Mouse (Mus musculus) forebrain, embryonic 12.5 days (tissue): ENCODE results near the gene Smox. TPM values are rescaled to one million over a fixed set of nuclear protein-coding genes. Genes with fewer than 3 reads are reported as not detected.

ENCODE experiments used
- ATAC-seq: fragments of 200-750 bp; cut with Nextera tagmentation; 2 replicates; pipeline ENCODE4 v1.8.0; 2017; ENCODE audit warnings: moderate TSS enrichment; ENCODE audit not compliant: low FRiP score
- H3K27ac ChIP-seq: fragments of 300-500 bp; sonication (generic); 2 replicates; pipeline ENCODE4 v1.5.1; 2016; ENCODE audit warnings: mild to moderate bottlenecking
- H3K27me3 ChIP-seq: fragments of 300-500 bp; sonication (generic); 2 replicates; pipeline ENCODE4 v1.6.1; 2016; ENCODE audit warnings: mild to moderate bottlenecking
- H3K36me3 ChIP-seq: fragments of 300-500 bp; sonication (generic); replicated peaks from 2 replicates; pipeline ENCODE4 v1.6.1; 2016; ENCODE audit warnings: mild to moderate bottlenecking
- H3K4me1 ChIP-seq: fragments of 300-500 bp; sonication (generic); 2 replicates; pipeline ENCODE4 v1.6.1; 2016
- H3K4me2 ChIP-seq: fragments of 300-500 bp; sonication (generic); 2 replicates; pipeline ENCODE4 v1.6.1; 2016; ENCODE audit warnings: mild to moderate bottlenecking, moderate library complexity
- H3K4me3 ChIP-seq: fragments of 300-500 bp; sonication (generic); replicated peaks from 2 replicates; pipeline ENCODE4 v1.5.1; 2016; ENCODE audit warnings: mild to moderate bottlenecking
- H3K9ac ChIP-seq: fragments of 300-500 bp; sonication (generic); 2 replicates; pipeline ENCODE4 v1.6.1; 2016; ENCODE audit warnings: mild to moderate bottlenecking
- H3K9me3 ChIP-seq: fragments of 300-500 bp; sonication (generic); 2 replicates; pipeline ENCODE4 v1.6.1; 2016
- WGBS: fragments of 180-500 bp; shearing (Covaris S2); methylation state at CpG from one replicate; pipeline ENCODE4 v1.1.7; 2016; 5-methylcytosine and 5-hydroxymethylcytosine counted together
- polyA plus RNA-seq: library from polyadenylated mRNA; unstranded; fragments of >200 nt; fragmentation: Nextera tagmentation; extraction: Ambion mirVana; gene quantifications from 2 replicates; pipeline ENCODE4 v1.2.1, GENCODE M21; 2016

Smox gene
- polyA plus RNA-seq, 1 experiment from 2014 or later, result 49.5 TPM

GRCm38 (mm10) chr2:131502561-131502960 is 11.3 kb downstream of the Smox start:
- Histone ChIP-seq H3K36me3 (no peaks in the 10 kb centered on the region), H3K4me3 (no peak overlapping the region), H3K27ac (peak overlapping the region; percentile 65; the same call in 1 of the 2 replicates), H3K9me3 (no peaks in the 10 kb centered on the region), H3K27me3 (no peaks in the 10 kb centered on the region), H3K4me2 (no peak overlapping the region), H3K4me1 (peaks cover 39% of the 10 kb centered on the region), H3K9ac (no peak overlapping the region)
- ATAC-seq, result no peak
- WGBS, result 78% methylated on average over 5 of the region's 5 CpGs

GRCm38 (mm10) chr2:131505431-131505830 is 14.1 kb downstream of the Smox start:
- no peak overlapping the region for H3K4me2 ChIP-seq
- no peaks in the 10 kb centered on the region for H3K27me3 ChIP-seq
- H3K4me3 ChIP-seq, result no peak overlapping the region
- H3K36me3 ChIP-seq, result no peaks in the 10 kb centered on the region
- no peaks in the 10 kb centered on the region for H3K9me3 ChIP-seq
- ATAC-seq, result no peak
- peaks cover 66% of the 10 kb centered on the region for H3K4me1 ChIP-seq
- no peak overlapping the region for H3K27ac ChIP-seq
- no peak overlapping the region for H3K9ac ChIP-seq

- peak overlapping the region; percentile 19; the same call in 1 of the 2 replicates for H3K4me2 ChIP-seq
Observed at GRCm38 (mm10) chr2:131506358-131506757, 15.1 kb downstream of the Smox start.

GRCm38 (mm10) chr2:131508501-131508900 is 17.2 kb downstream of the Smox start:
- H3K27me3 ChIP-seq, result no peaks in the 10 kb centered on the region
- no peaks in the 10 kb centered on the region for H3K9me3 ChIP-seq
- 0 out of 2 replicates have a peak overlapping the region, but pooled peaks have one; percentile 36 for H3K27ac ChIP-seq
- no peak overlapping the region for H3K4me3 ChIP-seq
- ATAC-seq, result no peak
- H3K36me3 ChIP-seq, result no peaks in the 10 kb centered on the region
- whole genome bisulfite sequencing, result 46% methylated on average over 2 of the region's 2 CpGs
- no peak overlapping the region for H3K4me2 ChIP-seq
- H3K4me1 ChIP-seq, result peaks cover 47% of the 10 kb centered on the region
- no peak overlapping the region for H3K9ac ChIP-seq

More at GRCm38 (mm10) chr2:131506358-131506757, 15.1 kb downstream of the Smox start:
- H3K9ac ChIP-seq, result peak overlapping the region; percentile 40; the same call in 1 of the 2 replicates
- no peaks in the 10 kb centered on the region for H3K36me3 ChIP-seq
- H3K27ac ChIP-seq, result peak overlapping the region; percentile 90
- H3K9me3 ChIP-seq, result no peaks in the 10 kb centered on the region
- H3K4me3 ChIP-seq, result no peak overlapping the region
- ATAC-seq, result peak; percentile 87
- no peaks in the 10 kb centered on the region for H3K27me3 ChIP-seq
- WGBS, result 0% methylated on average over 3 of the region's 3 CpGs
- H3K4me1 ChIP-seq, result peaks cover 60% of the 10 kb centered on the region

GRCm38 (mm10) chr2:131509671-131510313 is 18.5 kb downstream of the Smox start:
- peak; percentile 24; the same call in 1 of the 2 replicates for ATAC-seq
- Histone ChIP-seq H3K4me1 (peaks cover 47% of the 10 kb centered on the region), H3K9me3 (no peaks in the 10 kb centered on the region), H3K4me3 (peak overlapping the region; percentile 14; the same call in 1 of the 2 replicates), H3K27me3 (no peaks in the 10 kb centered on the region), H3K27ac (no peak overlapping the region), H3K9ac (0 out of 2 replicates have a peak overlapping the region, but pooled peaks have one; percentile 1), H3K4me2 (peak overlapping the region; percentile 47), H3K36me3 (no peaks in the 10 kb centered on the region; the same call in 1 of the 2 replicates)
- WGBS, result 23% methylated on average over 17 of the region's 17 CpGs

- H3K4me2 ChIP-seq, result no peak overlapping the region
- H3K27me3 ChIP-seq, result no peaks in the 10 kb centered on the region
- H3K9ac ChIP-seq, result no peak overlapping the region
- ATAC-seq, result no peak
- no peaks in the 10 kb centered on the region for H3K9me3 ChIP-seq
- H3K4me3 ChIP-seq, result no peak overlapping the region
- H3K36me3 ChIP-seq, result no peaks in the 10 kb centered on the region; the same call in 1 of the 2 replicates
- H3K27ac ChIP-seq, result no peak overlapping the region
- H3K4me1 ChIP-seq, result peaks cover 47% of the 10 kb centered on the region
- WGBS, result 70% methylated on average over 5 of the region's 5 CpGs
Observed at GRCm38 (mm10) chr2:131510531-131510930, 19.2 kb downstream of the Smox start.

GRCm38 (mm10) chr2:131513477-131513876 is 22.2 kb downstream of the Smox start:
- no peak for ATAC-seq
- H3K9ac ChIP-seq, result no peak overlapping the region
- no peaks in the 10 kb centered on the region for H3K27me3 ChIP-seq
- H3K4me3 ChIP-seq, result no peak overlapping the region
- H3K27ac ChIP-seq, result no peak overlapping the region
- no peak overlapping the region for H3K4me2 ChIP-seq
- H3K9me3 ChIP-seq, result no peaks in the 10 kb centered on the region
- H3K4me1 ChIP-seq, result peaks cover 20% of the 10 kb centered on the region
- WGBS, result 59% methylated on average over 2 of the region's 2 CpGs
- peaks cover 5% of the 10 kb centered on the region; the same call in 1 of the 2 replicates for H3K36me3 ChIP-seq

GRCm38 (mm10) chr2:131514055-131514621 is 22.8 kb downstream of the Smox start:
- 86% methylated on average over 4 of the region's 4 CpGs for WGBS
- Histone ChIP-seq H3K27me3 (no peaks in the 10 kb centered on the region), H3K4me3 (no peak overlapping the region), H3K9ac (no peak overlapping the region), H3K36me3 (peaks cover 5% of the 10 kb centered on the region; the same call in 1 of the 2 replicates), H3K27ac (no peak overlapping the region), H3K4me1 (peaks cover 14% of the 10 kb centered on the region), H3K4me2 (no peak overlapping the region), H3K9me3 (no peaks in the 10 kb centered on the region)
- no peak for ATAC-seq

- WGBS, result 93% methylated on average over 4 of the region's 4 CpGs
- no peak for ATAC-seq
- H3K9ac ChIP-seq, result no peak overlapping the region
Observed at GRCm38 (mm10) chr2:131517550-131517949, 26.3 kb downstream of the Smox start.

GRCm38 (mm10) chr2:131518790-131519189 is 27.5 kb downstream of the Smox start:
- ATAC-seq, result no peak

More at GRCm38 (mm10) chr2:131517550-131517949, 26.3 kb downstream of the Smox start:
- Histone ChIP-seq H3K4me3 (no peak overlapping the region), H3K9me3 (no peaks in the 10 kb centered on the region), H3K36me3 (peaks cover 21% of the 10 kb centered on the region), H3K27me3 (no peaks in the 10 kb centered on the region), H3K4me2 (no peak overlapping the region), H3K27ac (no peak overlapping the region), H3K4me1 (no peaks in the 10 kb centered on the region)

GRCm38 (mm10) chr2:131520743-131521142 is 29.4 kb downstream of the Smox start:
- no peak overlapping the region for H3K4me2 ChIP-seq
- H3K4me3 ChIP-seq, result no peak overlapping the region
- ATAC-seq, result no peak
- H3K36me3 ChIP-seq, result peaks cover 21% of the 10 kb centered on the region
- no peak overlapping the region for H3K27ac ChIP-seq
- H3K27me3 ChIP-seq, result no peaks in the 10 kb centered on the region
- no peaks in the 10 kb centered on the region for H3K4me1 ChIP-seq
- H3K9ac ChIP-seq, result no peak overlapping the region
- WGBS, result 96% methylated on average over 19 of the region's 19 CpGs
- H3K9me3 ChIP-seq, result no peaks in the 10 kb centered on the region

More at GRCm38 (mm10) chr2:131518790-131519189, 27.5 kb downstream of the Smox start:
- no peaks in the 10 kb centered on the region for H3K27me3 ChIP-seq
- 71% methylated on average over 3 of the region's 3 CpGs for WGBS
- H3K9ac ChIP-seq, result no peak overlapping the region
- H3K27ac ChIP-seq, result no peak overlapping the region
- no peaks in the 10 kb centered on the region for H3K4me1 ChIP-seq
- H3K9me3 ChIP-seq, result no peaks in the 10 kb centered on the region
- H3K4me3 ChIP-seq, result no peak overlapping the region
- H3K4me2 ChIP-seq, result no peak overlapping the region
- peaks cover 21% of the 10 kb centered on the region for H3K36me3 ChIP-seq

- H3K4me2 ChIP-seq, result no peak overlapping the region
- no peaks in the 10 kb centered on the region for H3K4me1 ChIP-seq
- no peak overlapping the region for H3K9ac ChIP-seq
- no peak for ATAC-seq
- 0 out of 2 replicates have a peak, but pooled peaks cover under 1% of the 10 kb centered on the region for H3K36me3 ChIP-seq
- 42% methylated on average over 3 of the region's 3 CpGs for WGBS
- 0 out of 2 replicates have a peak, but pooled peaks cover 4% of the 10 kb centered on the region for H3K27me3 ChIP-seq
- no peaks in the 10 kb centered on the region for H3K9me3 ChIP-seq
- H3K27ac ChIP-seq, result no peak overlapping the region
- H3K4me3 ChIP-seq, result no peak overlapping the region
Observed at GRCm38 (mm10) chr2:131527061-131527460, 35.8 kb downstream of the Smox start.
